ENCODE assay signal across 8 mouse cellular contexts in the genomic region with DNA sequence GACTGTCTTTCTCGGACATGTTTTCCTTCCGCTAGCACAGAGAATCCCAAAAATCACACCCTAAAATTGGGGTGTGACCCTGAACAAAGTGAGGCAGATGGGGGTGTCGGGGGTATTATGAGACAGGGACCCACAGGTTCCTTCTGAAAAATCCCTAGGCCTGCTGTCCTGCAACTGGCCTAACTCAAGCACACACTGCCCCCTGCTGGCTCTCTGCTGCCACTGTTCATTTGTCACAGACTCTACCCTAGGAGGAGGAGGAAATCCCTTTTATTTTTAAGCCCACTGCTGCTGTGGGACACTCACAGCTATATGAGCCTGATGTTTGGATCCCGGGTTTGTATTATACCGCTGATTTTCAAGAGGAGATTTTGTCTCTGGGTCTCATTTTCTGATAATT. TPM values are rescaled to one million over a fixed set of nuclear protein-coding genes. Genes with fewer than 3 reads are reported as not detected.
DNase-seq lines count a peak whose midpoint lies in the region; ATAC-seq lines count a peak whose summit lies in the region.

No protein-coding gene starts in this region.

- ATAC-seq in erythroid progenitor cell, adult 5-6 weeks (replicated peaks; ENCODE audit: low FRiP score, poor library complexity, severe bottlenecking), result peak; percentile 62; the same call in 1 of the 2 replicates
- peak; percentile 21; the same call in 1 of the 2 replicates for ATAC-seq in liver, embryonic 16.5 days (ENCODE audit: low read depth)
- ATAC-seq in neural tube, embryonic 14.5 days (ENCODE audit: low read depth), result peak; percentile 80

- intact Hi-C loops in heart, postnatal 25 days (cut with DNase I), result loop anchor here (1.0 to 2.0 kb wide), 2 partner anchors 74 to 135 kb away; no protein-coding TSS in a partner anchor

- no peak overlapping the region for H3K4me3 ChIP-seq in liver, embryonic 16.5 days (ENCODE audit: low read depth, low read length)
- H3K4me3 ChIP-seq in neural tube, embryonic 14.5 days (ENCODE audit: low read depth, low read length), result no peak overlapping the region

- no peak overlapping the region for H3K27ac ChIP-seq in liver, embryonic 16.5 days (ENCODE audit: low read length)
- H3K27ac ChIP-seq in neural tube, embryonic 14.5 days (ENCODE audit: low read depth, low read length), result no peak overlapping the region

- H3K9ac ChIP-seq in liver, embryonic 16.5 days (ENCODE audit: low read depth, low read length), result no peak overlapping the region
- H3K9ac ChIP-seq in neural tube, embryonic 14.5 days (replicated peaks; ENCODE audit: low read depth, low read length), result no peak overlapping the region

- WGBS in liver, embryonic 16.5 days (ENCODE audit: insufficient replicate concordance), result 37% methylated on average over 5 of the region's 5 CpGs
- 44% methylated on average over 5 of the region's 5 CpGs for WGBS in neural tube, embryonic 14.5 days

- DNase-seq in CD8-positive naive resting alpha-beta T cell, adult 2 months (ENCODE audit: low read depth in 2 of 2, low spot score in 2 of 2), result peak; percentile 56 to 58
- DNase-seq in brain, adult 2 months (ENCODE audit: low read depth, low spot score), result peak; percentile 85
- DNase-seq in heart, postnatal 25 days (ENCODE audit: low spot score), result peak; percentile 44
- DNase-seq in kidney, postnatal 4 days, result peak; percentile 86 to 88
- peak; percentile 86 for DNase-seq in testis, postnatal 10 days (ENCODE audit: low spot score)

- no peaks in the 10 kb centered on the region for H3K4me1 ChIP-seq in liver, embryonic 16.5 days (ENCODE audit: control insufficient read depth, low read depth, low read length)
- H3K4me1 ChIP-seq in neural tube, embryonic 14.5 days (ENCODE audit: control insufficient read depth, insufficient read depth, low read length), result no peaks in the 10 kb centered on the region

- no peaks in the 10 kb centered on the region for H3K9me3 ChIP-seq in liver, embryonic 16.5 days (replicated peaks; ENCODE audit: control insufficient read depth, low read length)
- H3K9me3 ChIP-seq in neural tube, embryonic 14.5 days (ENCODE audit: control insufficient read depth, low read length), result no peaks in the 10 kb centered on the region

- no peaks in the 10 kb centered on the region for H3K27me3 ChIP-seq in liver, embryonic 16.5 days (ENCODE audit: control insufficient read depth, insufficient read depth, low read depth, low read length)
- no peaks in the 10 kb centered on the region for H3K27me3 ChIP-seq in neural tube, embryonic 14.5 days (ENCODE audit: control insufficient read depth, insufficient read depth, low read length)

- H3K4me2 ChIP-seq in liver, embryonic 16.5 days (ENCODE audit: low read depth, low read length), result no peak overlapping the region
- no peak overlapping the region for H3K4me2 ChIP-seq in neural tube, embryonic 14.5 days (ENCODE audit: low read depth, low read length)

- H3K36me3 ChIP-seq in liver, embryonic 16.5 days (ENCODE audit: control insufficient read depth, insufficient read depth), result no peaks in the 10 kb centered on the region
- peaks cover 4% of the 10 kb centered on the region; the same call in 1 of the 2 replicates for H3K36me3 ChIP-seq in neural tube, embryonic 14.5 days (ENCODE audit: control insufficient read depth, insufficient read depth, low read length)

RNA-seq across cellular contexts. Expression of gene Tk2, which starts 28.6 kb away (rescaled TPM):
- total RNA-seq in erythroid progenitor cell, adult 5-6 weeks (2015; ENCODE audit: low replicate concordance), result 5.4 and 5.9 TPM in 2 replicates
- total RNA-seq in erythroid progenitor cell, adult 5-6 weeks (2017; ENCODE audit: low replicate concordance), result 4.1 and 6.7 TPM in 2 replicates
- total RNA-seq in heart, postnatal 25 days (2021), result 1 to 10 TPM; 7.1 to 7.3 TPM
- polyA plus RNA-seq in liver, embryonic 16.5 days (2015; fragmentation: Nextera tagmentation; extraction: Ambion mirVana), result 5.9 and 6.3 TPM in 2 replicates
- polyA plus RNA-seq in neural tube, embryonic 14.5 days (2014; fragmentation: Nextera tagmentation; extraction: Ambion mirVana), result 49.2 and 53.1 TPM in 2 replicates

RNA-seq across cellular contexts. Expression of gene Cklf, which starts 30.9 kb away (rescaled TPM):
- total RNA-seq in erythroid progenitor cell, adult 5-6 weeks (2015; ENCODE audit: low replicate concordance), result 28.1 and 44.4 TPM in 2 replicates
- total RNA-seq in erythroid progenitor cell, adult 5-6 weeks (2017; ENCODE audit: low replicate concordance), result 13.5 and 23.4 TPM in 2 replicates
- 1 to 10 TPM; 4.7 to 5.0 TPM for total RNA-seq in heart, postnatal 25 days (2021)
- 16.4 and 16.7 TPM in 2 replicates for polyA plus RNA-seq in liver, embryonic 16.5 days (2015; fragmentation: Nextera tagmentation; extraction: Ambion mirVana)
- polyA plus RNA-seq in neural tube, embryonic 14.5 days (2014; fragmentation: Nextera tagmentation; extraction: Ambion mirVana), result 30.1 and 31.1 TPM in 2 replicates

RNA-seq across cellular contexts. Expression of gene Bean1, which starts 49.6 kb away (rescaled TPM):
- total RNA-seq in erythroid progenitor cell, adult 5-6 weeks (2015; ENCODE audit: low replicate concordance), result not detected in 2 replicates
- total RNA-seq in erythroid progenitor cell, adult 5-6 weeks (2017; ENCODE audit: low replicate concordance), result not detected in 2 replicates
- total RNA-seq in heart, postnatal 25 days (2021), result 1 to 10 TPM in 1 of 2 experiments, under 1 TPM in 1; 0.98 to 1.2 TPM
- polyA plus RNA-seq in liver, embryonic 16.5 days (2015; fragmentation: Nextera tagmentation; extraction: Ambion mirVana), result 0.05 TPM in 1 of 2 replicates, not detected in the other
- polyA plus RNA-seq in neural tube, embryonic 14.5 days (2014; fragmentation: Nextera tagmentation; extraction: Ambion mirVana), result 10.2 and 13.5 TPM in 2 replicates

Comparison
In these comparisons a context has a peak if more than half of its experiments do, and no peak if none do; other contexts are left out.
1. ATAC-seq: peak in every context shown above with its lines; median percentile 80 in neural tube, embryonic 14.5 days; 62 in erythroid progenitor cell, adult 5-6 weeks; 21 in liver, embryonic 16.5 days.